Mouse (Mus musculus) lung, embryonic 16.5 days (tissue): ENCODE results near the gene Wrap53. TPM values are rescaled to one million over a fixed set of nuclear protein-coding genes. Genes with fewer than 3 reads are reported as not detected.

Experiments
- ATAC-seq: fragments of 200-750 bp; cut with Nextera tagmentation; 2 replicates; pipeline ENCODE4 v1.8.0; 2017; ENCODE audit warnings: low read depth, mild to moderate bottlenecking, moderate library complexity
- H3K27ac ChIP-seq: fragments of 300-500 bp; sonication (generic); 2 replicates; pipeline ENCODE4 v1.5.1; 2014; ENCODE audit warnings: mild to moderate bottlenecking, control low read depth, low read length
- H3K27me3 ChIP-seq: fragments of 300-500 bp; sonication (generic); 2 replicates; pipeline ENCODE4 v1.6.1; 2014; ENCODE audit warnings: low read depth, low read length, mixed read lengths; ENCODE audit not compliant: control insufficient read depth, insufficient read depth
- H3K36me3 ChIP-seq: fragments of 300-500 bp; sonication (generic); 2 replicates; pipeline ENCODE4 v1.6.1; 2014; ENCODE audit warnings: low read length; ENCODE audit not compliant: control insufficient read depth, insufficient read depth
- H3K4me1 ChIP-seq: fragments of 300-500 bp; sonication (generic); replicated peaks from 2 replicates; pipeline ENCODE4 v1.6.1; 2014; ENCODE audit warnings: low read length, mixed read lengths; ENCODE audit not compliant: control insufficient read depth, insufficient read depth
- H3K4me2 ChIP-seq: fragments of 300-500 bp; sonication (generic); 2 replicates; pipeline ENCODE4 v1.6.1; 2014; ENCODE audit warnings: low read depth, low read length, control low read depth
- H3K4me3 ChIP-seq: fragments of 300-500 bp; sonication (generic); 2 replicates; pipeline ENCODE4 v1.5.1; 2014; ENCODE audit warnings: mild to moderate bottlenecking, low read length, control low read depth
- H3K9ac ChIP-seq: fragments of 300-500 bp; sonication (generic); 2 replicates; pipeline ENCODE4 v1.6.1; 2014; ENCODE audit warnings: low read length, control low read depth
- H3K9me3 ChIP-seq: fragments of 300-500 bp; sonication (generic); 2 replicates; pipeline ENCODE4 v1.6.1; 2016; ENCODE audit warnings: low read length; ENCODE audit not compliant: control insufficient read depth
- WGBS: fragments of 180-500 bp; shearing (Covaris S2); extraction: QIAGEN DNeasy Blood & Tissue Kit; methylation state at CpG from one replicate; pipeline ENCODE4 v1.1.7; 2014; 5-methylcytosine and 5-hydroxymethylcytosine counted together
- polyA plus RNA-seq: library from polyadenylated mRNA; unstranded; fragments of >200 nt; fragmentation: Nextera tagmentation; extraction: Ambion mirVana; gene quantifications from 2 replicates; pipeline ENCODE4 v1.2.1, GENCODE M21; 2015

Gene Wrap53
- polyA plus RNA-seq, 1 experiment from 2014 or later: 29.2 TPM

- 0% methylated on average over 25 of the region's 25 CpGs for WGBS
- H3K27ac ChIP-seq: peak overlapping the region; percentile 98
- no peaks in the 10 kb centered on the region for H3K9me3 ChIP-seq
- H3K36me3 ChIP-seq: no peaks in the 10 kb centered on the region
- peak overlapping the region; percentile 72 for H3K4me2 ChIP-seq
- peak overlapping the region; percentile 86 for H3K9ac ChIP-seq
- peak overlapping the region; percentile 89 for H3K4me3 ChIP-seq
- no peaks in the 10 kb centered on the region for H3K27me3 ChIP-seq
- no peak for ATAC-seq
- H3K4me1 ChIP-seq: peaks cover 21% of the 10 kb centered on the region
Measured at GRCm38 (mm10) chr11:69580572-69581146, 604 bp upstream of the Wrap53 start.

- Histone ChIP-seq H3K9me3 (no peaks in the 10 kb centered on the region), H3K4me1 (peaks cover 21% of the 10 kb centered on the region), H3K4me3 (peak overlapping the region; percentile 89), H3K27me3 (no peaks in the 10 kb centered on the region), H3K4me2 (peak overlapping the region; percentile 87), H3K36me3 (no peaks in the 10 kb centered on the region), H3K27ac (peak overlapping the region; percentile 98), H3K9ac (peak overlapping the region; percentile 86)
- 1% methylated on average over 39 of the region's 39 CpGs for WGBS
- ATAC-seq: peak; percentile 94
Measured at GRCm38 (mm10) chr11:69579128-69580017, 682 bp downstream of the Wrap53 start.

- Histone ChIP-seq H3K4me3 (peak overlapping the region; percentile 80), H3K9me3 (no peaks in the 10 kb centered on the region), H3K27me3 (no peaks in the 10 kb centered on the region), H3K27ac (no peak overlapping the region; the same call in 1 of the 2 replicates), H3K9ac (peak overlapping the region; percentile 81), H3K36me3 (no peaks in the 10 kb centered on the region), H3K4me2 (peak overlapping the region; percentile 87), H3K4me1 (peaks cover 21% of the 10 kb centered on the region)
- no peak for ATAC-seq
- 8% methylated on average over 15 of the region's 15 CpGs for WGBS
Measured at GRCm38 (mm10) chr11:69578301-69578700, 1.8 kb downstream of the Wrap53 start.

GRCm38 (mm10) chr11:69576307-69576706 lies 3.7 kb downstream of the Wrap53 start:
- Histone ChIP-seq H3K9me3 (no peaks in the 10 kb centered on the region), H3K27ac (no peak overlapping the region), H3K4me2 (no peak overlapping the region), H3K27me3 (no peaks in the 10 kb centered on the region), H3K4me3 (no peak overlapping the region), H3K4me1 (peaks cover 15% of the 10 kb centered on the region), H3K9ac (no peak overlapping the region), H3K36me3 (no peaks in the 10 kb centered on the region)
- no peak for ATAC-seq
- 69% methylated on average over 5 of the region's 5 CpGs for WGBS

- H3K4me3 ChIP-seq: no peak overlapping the region
- WGBS: 50% methylated on average over 3 of the region's 3 CpGs
- no peaks in the 10 kb centered on the region for H3K27me3 ChIP-seq
Measured at GRCm38 (mm10) chr11:69575220-69575619, 4.8 kb downstream of the Wrap53 start.

GRCm38 (mm10) chr11:69565131-69565530 lies 14.9 kb downstream of the Wrap53 start:
- Histone ChIP-seq H3K27ac (no peak overlapping the region), H3K36me3 (peaks cover 14% of the 10 kb centered on the region; the same call in 1 of the 2 replicates), H3K4me3 (no peak overlapping the region), H3K9me3 (no peaks in the 10 kb centered on the region), H3K4me2 (no peak overlapping the region), H3K9ac (no peak overlapping the region), H3K27me3 (no peaks in the 10 kb centered on the region), H3K4me1 (no peaks in the 10 kb centered on the region; the same call in 1 of the 2 replicates)
- 45% methylated on average over 8 of the region's 8 CpGs for WGBS
- peak; percentile 34; the same call in 1 of the 2 replicates for ATAC-seq

More at GRCm38 (mm10) chr11:69575220-69575619, 4.8 kb downstream of the Wrap53 start:
- Histone ChIP-seq H3K4me1 (peaks cover 15% of the 10 kb centered on the region), H3K9me3 (no peaks in the 10 kb centered on the region), H3K27ac (no peak overlapping the region), H3K4me2 (no peak overlapping the region), H3K9ac (no peak overlapping the region), H3K36me3 (peaks cover 9% of the 10 kb centered on the region)
- no peak for ATAC-seq

- no peak overlapping the region for H3K9ac ChIP-seq
- peaks cover 6% of the 10 kb centered on the region for H3K4me1 ChIP-seq
- no peak overlapping the region for H3K4me2 ChIP-seq
- H3K27me3 ChIP-seq: no peaks in the 10 kb centered on the region
- H3K4me3 ChIP-seq: no peak overlapping the region
- no peak overlapping the region for H3K27ac ChIP-seq
- H3K36me3 ChIP-seq: peaks cover 8% of the 10 kb centered on the region; the same call in 1 of the 2 replicates
- no peak for ATAC-seq
- no peaks in the 10 kb centered on the region for H3K9me3 ChIP-seq
- WGBS: 48% methylated on average over 3 of the region's 3 CpGs
Measured at GRCm38 (mm10) chr11:69564391-69564790, 15.7 kb downstream of the Wrap53 start.

- Histone ChIP-seq H3K36me3 (peaks cover 8% of the 10 kb centered on the region; the same call in 1 of the 2 replicates), H3K27ac (no peak overlapping the region), H3K4me2 (no peak overlapping the region), H3K9ac (no peak overlapping the region), H3K9me3 (no peaks in the 10 kb centered on the region), H3K4me3 (no peak overlapping the region), H3K4me1 (peaks cover 15% of the 10 kb centered on the region), H3K27me3 (no peaks in the 10 kb centered on the region)
- no peak for ATAC-seq
- WGBS: 76% methylated on average over 13 of the region's 13 CpGs
Measured at GRCm38 (mm10) chr11:69563373-69563772, 16.7 kb downstream of the Wrap53 start.
